Mouse (Mus musculus) thymus, postnatal 4 days (tissue): ENCODE data around the gene Rpp25.
A peak's percentile ranks its signal among the peaks of the same experiment; 100 is the strongest.

Experiments used
- DNase-seq: peaks from one replicate; pipeline ENCODE4 v3.0.0; 2021

Gene Rpp25

GRCm38 (mm10) chr9:57503622-57504380 lies at the start of gene Rpp25:
TSS of gene Rpp25 (plus strand) at chr9:57504026.
- DNase-seq = no peak

DNA sequence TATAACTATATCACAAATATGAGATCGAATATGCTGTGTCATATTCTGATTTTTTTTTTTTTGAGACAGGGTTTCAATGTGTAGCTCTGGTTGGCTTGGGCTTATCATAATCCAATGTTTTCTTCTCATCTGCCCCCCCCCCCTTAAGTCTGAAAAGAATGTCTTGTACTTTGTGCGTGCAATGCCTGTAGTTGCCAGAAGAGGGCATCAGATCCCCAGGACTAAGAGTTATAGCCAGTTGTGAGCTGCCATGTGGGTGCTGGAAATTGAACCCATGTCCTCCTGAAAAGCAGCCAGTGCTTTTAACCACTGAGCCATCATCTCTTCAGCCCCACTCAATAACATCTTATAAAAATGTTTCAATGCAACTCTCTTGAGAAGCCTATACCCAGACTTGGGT lies 44.1 kb upstream of the Rpp25 start:
- peak; percentile 39 for DNase-seq

DNA sequence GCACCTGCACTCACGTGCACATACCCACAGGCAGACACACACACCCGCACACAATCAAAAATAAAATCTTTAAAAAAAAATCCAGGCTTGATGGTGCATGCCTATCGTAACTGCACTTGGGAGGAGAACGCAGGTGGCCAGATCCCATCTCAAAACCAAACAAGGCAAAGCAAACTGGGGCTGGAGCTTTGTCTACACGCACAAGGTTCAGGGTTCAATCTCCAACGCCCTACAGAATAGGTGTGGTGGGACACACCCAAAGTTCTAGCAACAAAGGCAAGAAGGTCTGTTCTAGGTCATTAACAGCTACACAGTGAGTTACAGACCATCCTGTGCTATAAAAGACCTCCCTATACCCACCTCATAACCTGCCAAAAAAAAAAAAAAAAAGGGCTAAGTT lies 41.0 kb upstream of the Rpp25 start:
- no peak for DNase-seq

DNA sequence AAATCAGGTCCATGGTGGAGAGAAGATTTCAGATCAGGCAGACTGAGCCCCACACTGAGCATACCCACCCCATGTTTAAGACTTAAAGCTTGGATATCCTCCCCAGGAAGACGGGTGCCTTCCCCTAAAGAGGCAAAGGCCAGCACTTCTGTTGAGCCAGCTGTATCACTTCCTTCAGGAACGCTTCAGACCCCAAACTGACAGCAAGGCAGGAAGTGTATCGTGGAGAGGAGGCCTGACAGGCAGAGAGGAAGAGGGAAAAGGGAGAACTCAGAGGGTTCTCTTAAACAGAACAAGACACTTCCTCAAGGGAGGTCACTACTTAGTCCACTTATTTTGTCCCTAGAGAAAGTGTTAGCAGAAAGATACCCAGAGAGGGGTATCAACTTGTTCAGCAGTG lies 37.7 kb upstream of the Rpp25 start:
- DNase-seq = no peak

- peak; percentile 18 for DNase-seq
Measured at GRCm38 (mm10) chr9:57467271-57467771, 36.5 kb upstream of the Rpp25 start.

- peak; percentile 94 for DNase-seq
Measured at GRCm38 (mm10) chr9:57467896-57468549, 35.8 kb upstream of the Rpp25 start, which contains the start of gene Scamp5. TSS of gene Scamp5 (minus strand) at chr9:57468060.

DNA sequence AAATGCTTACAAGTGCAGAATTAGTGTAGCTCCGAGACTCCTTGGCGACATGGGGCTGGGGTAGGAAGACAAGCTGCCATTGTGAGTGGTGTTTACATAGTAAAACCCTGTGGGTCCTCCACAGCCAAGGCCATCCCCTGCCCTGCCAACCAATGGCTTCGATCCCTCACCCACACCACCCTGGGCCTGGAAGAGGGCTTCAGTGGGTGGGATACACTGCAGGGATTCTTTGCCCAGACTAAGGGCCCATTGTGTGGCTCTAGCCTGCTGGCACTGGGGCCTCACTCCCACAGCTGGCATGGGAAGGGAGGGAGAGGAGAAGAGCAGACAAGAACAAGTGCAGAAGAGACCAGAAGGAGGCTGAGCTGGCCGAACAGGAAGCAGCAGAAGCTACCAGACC lies 34.9 kb upstream of the Rpp25 start:
- DNase-seq = no peak

- DNase-seq = peak; percentile 87
Measured at GRCm38 (mm10) chr9:57485774-57486173, 18.1 kb upstream of the Rpp25 start.

- DNase-seq = no peak
Measured at GRCm38 (mm10) chr9:57487807-57488206, 16.0 kb upstream of the Rpp25 start.

DNA sequence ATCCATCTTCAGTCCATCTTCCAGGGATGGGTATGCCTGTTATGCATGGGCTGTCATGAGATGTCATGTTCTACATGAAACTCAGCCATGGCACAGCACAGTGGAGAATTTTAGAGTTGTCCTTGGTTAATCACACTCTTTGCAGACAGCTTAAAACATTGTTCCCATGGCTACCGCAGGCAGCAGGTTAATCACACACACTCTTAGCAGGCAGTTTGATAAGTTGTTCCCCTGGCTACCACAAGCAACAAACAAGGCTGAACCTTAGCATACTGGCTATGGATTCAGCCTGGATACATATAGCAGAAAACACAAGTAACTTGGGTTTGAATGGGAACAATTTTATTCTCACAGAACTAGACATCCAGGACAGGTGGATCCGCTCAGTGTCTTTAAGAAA lies 10.3 kb upstream of the Rpp25 start:
- DNase-seq = no peak

GRCm38 (mm10) chr9:57494970-57495369 lies 8.9 kb upstream of the Rpp25 start:
- DNase-seq = no peak

DNA sequence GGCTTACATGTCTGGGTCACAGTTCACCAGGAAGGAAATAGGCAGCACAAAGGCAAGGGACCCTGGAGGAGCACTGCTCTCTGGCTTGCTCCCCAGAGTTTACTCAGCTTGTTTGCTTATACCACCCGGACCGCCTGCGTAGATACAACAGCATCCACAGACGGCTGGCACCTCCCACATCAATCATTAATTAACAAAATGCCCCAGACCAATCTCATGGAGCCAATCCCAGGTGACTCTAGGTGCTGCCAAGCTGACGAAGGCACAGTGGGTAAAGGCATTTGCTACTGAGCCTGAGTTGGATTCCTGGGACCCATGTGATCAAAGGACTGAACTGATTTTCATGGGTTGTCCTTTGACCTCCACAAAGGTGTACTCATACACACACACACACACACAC lies 6.6 kb upstream of the Rpp25 start:
- DNase-seq = no peak

DNA sequence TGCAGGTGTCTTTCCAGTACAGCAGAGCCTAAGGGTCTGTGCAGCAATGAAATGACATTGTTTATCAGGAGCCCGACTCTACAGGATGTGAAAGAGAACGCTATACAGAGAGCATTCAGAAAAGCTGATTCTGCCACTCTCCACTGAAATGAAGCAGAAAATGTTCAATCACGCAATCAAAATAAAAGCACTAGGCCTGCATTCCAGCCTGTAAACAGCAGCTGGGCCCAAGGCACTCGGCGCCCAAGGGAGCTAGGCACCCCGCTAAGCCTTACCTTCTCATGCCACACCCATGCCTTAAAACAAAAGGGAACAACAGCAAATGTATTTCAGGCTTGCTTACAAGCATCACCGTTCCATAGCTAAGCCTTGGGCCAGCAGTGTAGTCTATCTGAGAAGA lies 5.3 kb upstream of the Rpp25 start:
- DNase-seq = no peak

DNA sequence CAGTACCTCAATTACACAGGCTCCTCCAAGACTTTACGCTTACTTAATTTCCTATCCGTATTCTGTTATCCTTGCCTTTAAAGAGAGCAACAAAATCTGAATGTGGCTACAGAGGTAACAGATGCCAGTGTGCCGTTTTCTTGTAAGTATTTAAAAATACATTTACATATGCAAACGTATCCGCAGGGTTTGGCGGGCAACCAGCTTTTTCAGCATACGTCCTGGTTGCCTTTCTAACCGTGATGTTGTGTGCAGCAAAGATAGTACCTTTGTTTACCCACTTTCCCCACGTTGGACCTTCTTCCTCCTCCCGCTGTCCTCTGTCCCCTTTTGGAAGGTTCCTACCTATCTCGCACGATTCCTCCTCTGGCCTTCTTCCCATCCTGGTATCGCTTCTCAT lies 2.4 kb upstream of the Rpp25 start:
- no peak for DNase-seq

- peak; percentile 18 for DNase-seq
Measured at GRCm38 (mm10) chr9:57501861-57502260, 2.0 kb upstream of the Rpp25 start.

GRCm38 (mm10) chr9:57502911-57503621 lies 760 bp upstream of the Rpp25 start:
- no peak for DNase-seq

GRCm38 (mm10) chr9:57504381-57504700 lies 515 bp downstream of the Rpp25 start:
- DNase-seq = peak; percentile 81

GRCm38 (mm10) chr9:57504891-57505290 lies 1.1 kb downstream of the Rpp25 start:
- no peak for DNase-seq

GRCm38 (mm10) chr9:57505700-57506099 lies 1.9 kb downstream of the Rpp25 start:
- no peak for DNase-seq

- no peak for DNase-seq
Measured at GRCm38 (mm10) chr9:57510577-57510976, 6.8 kb downstream of the Rpp25 start.

DNA sequence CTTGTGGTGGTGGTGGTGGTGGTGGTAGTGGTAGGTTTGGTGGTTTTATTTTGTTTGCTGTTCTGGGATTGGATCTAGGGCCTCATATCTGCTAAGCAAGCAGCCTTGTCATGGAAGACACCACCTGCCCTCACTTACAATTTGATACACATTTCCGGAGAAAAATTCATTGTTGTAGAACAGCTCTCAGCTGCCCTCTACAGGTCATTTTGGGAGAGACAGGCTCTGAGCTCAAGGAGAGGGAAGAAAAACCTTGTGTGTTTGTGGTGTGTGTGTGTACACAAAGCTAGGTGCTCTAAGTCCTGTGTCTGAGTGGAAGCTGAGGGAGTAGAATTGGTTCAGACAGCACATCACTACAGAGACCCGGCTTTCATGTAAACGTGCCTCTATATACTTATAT lies 13.3 kb downstream of the Rpp25 start:
- peak; percentile 83 for DNase-seq

- no peak for DNase-seq
Measured at GRCm38 (mm10) chr9:57520375-57521055, 16.7 kb downstream of the Rpp25 start.
